Mouse (Mus musculus) megakaryocyte, embryonic 14.5 days (primary cell): ENCODE data around the gene Gabrr2. TPM values are rescaled to one million over a fixed set of nuclear protein-coding genes. Genes with fewer than 3 reads are reported as not detected.

Experiments
- H3K27me3 ChIP-seq: replicated peaks from 2 replicates; pipeline ENCODE3; 2012; ENCODE audit warnings: inconsistent platforms
- H3K36me3 ChIP-seq: replicated peaks from 2 replicates; pipeline ENCODE3; 2012; ENCODE audit warnings: low read length, inconsistent platforms, mixed read lengths
- H3K4me1 ChIP-seq: 2 replicates; pipeline ENCODE4 v1.6.1; 2012; ENCODE audit warnings: inconsistent platforms
- H3K4me3 ChIP-seq: replicated peaks from 2 replicates; pipeline ENCODE3; 2012; ENCODE audit warnings: moderate library complexity, mild to moderate bottlenecking, inconsistent platforms
- H3K9me3 ChIP-seq: 2 replicates; pipeline ENCODE4 v1.6.1; 2012; ENCODE audit warnings: inconsistent platforms
- FLI1 ChIP-seq: IDR thresholded peaks from 2 replicates; pipeline ENCODE4 v1.6.1; 2012; ENCODE audit warnings: low read length, inconsistent platforms, mixed read lengths
- GATA1 ChIP-seq: IDR thresholded peaks from 3 replicates; pipeline ENCODE4 v1.6.1; 2012; ENCODE audit warnings: mixed read lengths, low read length, inconsistent platforms, borderline replicate concordance
- polyA plus RNA-seq: library from polyadenylated mRNA; stranded (reverse); fragments of >175 nt; gene quantifications from 2 replicates; pipeline ENCODE4 v1.2.3, GENCODE M21; 2012; ENCODE audit warnings: low replicate concordance; ENCODE audit not compliant: insufficient read depth

The Gabrr2 gene
- polyA plus RNA-seq, 1 experiment, result 0.67 TPM

- peaks cover 13% of the 10 kb centered on the region for H3K4me1 ChIP-seq
- H3K27me3 ChIP-seq, result no peaks in the 10 kb centered on the region
- H3K9me3 ChIP-seq, result no peaks in the 10 kb centered on the region
- H3K4me3 ChIP-seq, result no peak overlapping the region
- TF ChIP-seq GATA1 (no peak), FLI1 (no peak)
- H3K36me3 ChIP-seq, result peaks cover 87% of the 10 kb centered on the region
Observed at GRCm38 (mm10) chr4:33049601-33050000, 13.2 kb upstream of the Gabrr2 start.

- Histone ChIP-seq H3K27me3 (no peaks in the 10 kb centered on the region), H3K36me3 (peaks cover 64% of the 10 kb centered on the region), H3K9me3 (no peaks in the 10 kb centered on the region), H3K4me1 (peaks cover 7% of the 10 kb centered on the region), H3K4me3 (no peak overlapping the region)
- no peak for TF ChIP-seq GATA1
- TF ChIP-seq FLI1, result no peak
Observed at GRCm38 (mm10) chr4:33052055-33052454, 10.7 kb upstream of the Gabrr2 start.

DNA sequence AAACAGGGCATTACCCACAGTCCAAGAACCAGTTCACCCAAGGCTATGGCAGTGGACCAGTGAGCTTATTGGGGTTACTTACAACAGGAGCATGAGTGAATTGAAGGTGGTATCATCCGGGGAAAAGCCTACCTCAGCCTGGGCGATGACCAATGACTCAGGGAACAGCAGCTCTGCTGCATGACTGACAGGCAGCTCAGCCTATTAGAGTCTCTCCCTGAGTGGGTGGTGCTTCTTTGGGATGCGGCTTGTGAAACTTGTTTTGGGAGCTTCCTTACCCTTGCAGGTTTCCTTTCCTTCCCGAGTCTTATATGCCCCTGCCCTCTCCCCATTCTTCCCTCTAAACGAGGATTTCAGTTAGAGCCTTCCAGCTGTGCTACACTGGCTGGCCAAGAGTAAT, 10.1 kb upstream of the Gabrr2 start:
- H3K4me3 ChIP-seq, result no peak overlapping the region
- H3K27me3 ChIP-seq, result no peaks in the 10 kb centered on the region
- TF ChIP-seq FLI1 (no peak), GATA1 (no peak)
- H3K36me3 ChIP-seq, result peaks cover 59% of the 10 kb centered on the region
- no peaks in the 10 kb centered on the region for H3K9me3 ChIP-seq
- peaks cover 7% of the 10 kb centered on the region for H3K4me1 ChIP-seq

GRCm38 (mm10) chr4:33054426-33054825, 8.4 kb upstream of the Gabrr2 start:
- Histone ChIP-seq H3K4me1 (peaks cover 7% of the 10 kb centered on the region), H3K9me3 (no peaks in the 10 kb centered on the region), H3K4me3 (no peak overlapping the region), H3K27me3 (no peaks in the 10 kb centered on the region), H3K36me3 (peaks cover 41% of the 10 kb centered on the region)
- TF ChIP-seq FLI1 (no peak), GATA1 (no peak)

GRCm38 (mm10) chr4:33056317-33056716, 6.5 kb upstream of the Gabrr2 start:
- Histone ChIP-seq H3K36me3 (peaks cover 22% of the 10 kb centered on the region), H3K4me1 (peaks cover 13% of the 10 kb centered on the region), H3K9me3 (no peaks in the 10 kb centered on the region), H3K27me3 (peaks cover 4% of the 10 kb centered on the region), H3K4me3 (peak overlapping the region; percentile 14)
- TF ChIP-seq GATA1, result no peak
- no peak for TF ChIP-seq FLI1

GRCm38 (mm10) chr4:33057890-33058687, 4.7 kb upstream of the Gabrr2 start:
- H3K4me3 ChIP-seq, result no peak overlapping the region
- H3K9me3 ChIP-seq, result no peaks in the 10 kb centered on the region
- H3K36me3 ChIP-seq, result peaks cover 6% of the 10 kb centered on the region
- H3K27me3 ChIP-seq, result peaks cover 8% of the 10 kb centered on the region
- no peak for TF ChIP-seq GATA1
- no peak for TF ChIP-seq FLI1
- peaks cover 10% of the 10 kb centered on the region for H3K4me1 ChIP-seq

- no peaks in the 10 kb centered on the region for H3K9me3 ChIP-seq
- no peak overlapping the region for H3K4me3 ChIP-seq
- TF ChIP-seq GATA1, result no peak
- H3K27me3 ChIP-seq, result peaks cover 22% of the 10 kb centered on the region
- H3K4me1 ChIP-seq, result peaks cover 9% of the 10 kb centered on the region
- no peaks in the 10 kb centered on the region for H3K36me3 ChIP-seq
Observed at GRCm38 (mm10) chr4:33061158-33061557, 1.6 kb upstream of the Gabrr2 start.

DNA sequence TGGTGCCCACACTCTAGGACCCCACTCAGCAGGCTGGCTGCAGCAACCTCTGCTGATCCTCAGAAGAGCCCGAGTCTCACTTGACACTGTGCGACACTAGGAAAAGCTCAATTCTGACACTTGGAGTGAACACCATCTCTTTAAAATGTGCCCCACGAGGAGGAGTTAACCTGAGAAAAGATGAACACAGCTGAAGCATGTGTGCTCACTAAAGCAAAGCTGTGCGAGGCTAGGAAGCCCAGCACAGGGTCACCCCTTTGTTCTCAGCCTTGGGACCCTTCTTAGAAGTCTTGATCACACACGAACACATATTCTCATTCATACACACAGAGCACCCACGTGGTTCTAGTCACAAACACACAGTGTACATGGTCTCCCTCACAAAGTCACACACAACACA, 2.2 kb downstream of the Gabrr2 start:
- peaks cover 35% of the 10 kb centered on the region for H3K27me3 ChIP-seq
- TF ChIP-seq GATA1 (no peak), FLI1 (no peak)
- H3K4me1 ChIP-seq, result peaks cover 27% of the 10 kb centered on the region
- no peaks in the 10 kb centered on the region for H3K9me3 ChIP-seq
- no peak overlapping the region for H3K4me3 ChIP-seq
- H3K36me3 ChIP-seq, result no peaks in the 10 kb centered on the region

GRCm38 (mm10) chr4:33066223-33066960, 3.6 kb downstream of the Gabrr2 start:
- Histone ChIP-seq H3K36me3 (no peaks in the 10 kb centered on the region), H3K27me3 (peaks cover 37% of the 10 kb centered on the region), H3K9me3 (no peaks in the 10 kb centered on the region), H3K4me3 (no peak overlapping the region), H3K4me1 (peaks cover 27% of the 10 kb centered on the region)
- TF ChIP-seq FLI1 (no peak), GATA1 (no peak)

- peaks cover 36% of the 10 kb centered on the region for H3K27me3 ChIP-seq
- no peaks in the 10 kb centered on the region for H3K9me3 ChIP-seq
- no peak overlapping the region for H3K4me3 ChIP-seq
- peaks cover 36% of the 10 kb centered on the region for H3K4me1 ChIP-seq
- H3K36me3 ChIP-seq, result no peaks in the 10 kb centered on the region
- no peak for TF ChIP-seq GATA1
Observed at GRCm38 (mm10) chr4:33067331-33067730, 4.5 kb downstream of the Gabrr2 start.
